Mouse (Mus musculus): ENCODE measurements around the gene Prelid1.

Prelid1 gene

GRCm38 (mm10) chr13:55319931-55320533 lies at the start of gene Prelid1:
TSS of gene Prelid1 (plus strand) at chr13:55320500.
- no peak for DNase-seq

- DNase-seq, result no peak
These were observed 43.1 kb upstream of the Prelid1 start for GRCm38 (mm10) chr13:55277203-55277602.

GRCm38 (mm10) chr13:55277646-55278045 lies 42.7 kb upstream of the Prelid1 start:
- no peak for DNase-seq

GRCm38 (mm10) chr13:55288854-55289253 lies 31.4 kb upstream of the Prelid1 start:
- no peak for DNase-seq

- DNase-seq, result no peak
These were observed 23.5 kb upstream of the Prelid1 start for GRCm38 (mm10) chr13:55296760-55297159.

GRCm38 (mm10) chr13:55300913-55301312 lies 19.4 kb upstream of the Prelid1 start:
- DNase-seq, result no peak

- DNase-seq, result no peak
These were observed 8.2 kb upstream of the Prelid1 start for GRCm38 (mm10) chr13:55312028-55312630.

- DNase-seq, result no peak
These were observed 7.2 kb upstream of the Prelid1 start for GRCm38 (mm10) chr13:55313051-55313450.

GRCm38 (mm10) chr13:55314891-55315412 lies 5.3 kb upstream of the Prelid1 start:
- DNase-seq, result no peak

GRCm38 (mm10) chr13:55318351-55318750 lies 1.9 kb upstream of the Prelid1 start:
- DNase-seq, result no peak

- DNase-seq, result peak; percentile 90
These were observed 1.3 kb downstream of the Prelid1 start, which contains the start of gene Rab24 for GRCm38 (mm10) chr13:55321434-55322129. TSS of gene Rab24 (minus strand) at chr13:55321946.

- DNase-seq, result peak; percentile 67
These were observed 2.0 kb downstream of the Prelid1 start for GRCm38 (mm10) chr13:55322130-55322825.

- DNase-seq, result no peak
These were observed 5.3 kb downstream of the Prelid1 start for GRCm38 (mm10) chr13:55325596-55325995.

GRCm38 (mm10) chr13:55327169-55327568 lies 6.9 kb downstream of the Prelid1 start:
- no peak for DNase-seq

- peak; percentile 84 for DNase-seq
These were observed 7.3 kb downstream of the Prelid1 start for GRCm38 (mm10) chr13:55327633-55328032.

GRCm38 (mm10) chr13:55328171-55328570 lies 7.9 kb downstream of the Prelid1 start:
- DNase-seq, result no peak

GRCm38 (mm10) chr13:55328641-55329040 lies 8.3 kb downstream of the Prelid1 start:
- DNase-seq, result no peak

- DNase-seq, result no peak
These were observed 8.9 kb downstream of the Prelid1 start for GRCm38 (mm10) chr13:55329109-55329682.

- peak; percentile 90 for DNase-seq
These were observed 9.6 kb downstream of the Prelid1 start, which contains the start of gene Mxd3 for GRCm38 (mm10) chr13:55329683-55330566. TSS of gene Mxd3 (minus strand) at chr13:55329823.

- no peak for DNase-seq
These were observed 10.5 kb downstream of the Prelid1 start for GRCm38 (mm10) chr13:55330567-55331400.

- no peak for DNase-seq
These were observed 12.0 kb downstream of the Prelid1 start for GRCm38 (mm10) chr13:55332331-55332730.
